Mouse (Mus musculus) limb, embryonic 11.5 days (tissue): ENCODE data around the gene Nr1h3. TPM values are rescaled to one million over a fixed set of nuclear protein-coding genes. Genes with fewer than 3 reads are reported as not detected.

ENCODE experiments used
- ATAC-seq: fragments of 200-750 bp; cut with Nextera tagmentation; 2 replicates; pipeline ENCODE4 v1.8.0; 2017; ENCODE audit warnings: low read depth; ENCODE audit not compliant: insufficient number of reproducible peaks, low FRiP score, low TSS enrichment
- DNase-seq: peaks from one replicate; pipeline ENCODE4 v3.0.0-alpha.2; 2015; ENCODE audit warnings: low spot score
- H3K27ac ChIP-seq: fragments of 300-500 bp; sonication (generic); replicated peaks from 2 replicates; pipeline ENCODE4 v1.5.1; 2014; ENCODE audit warnings: low read depth, mild to moderate bottlenecking, low read length
- H3K27me3 ChIP-seq: fragments of 300-500 bp; sonication (generic); 2 replicates; pipeline ENCODE4 v1.6.1; 2014; ENCODE audit warnings: mild to moderate bottlenecking, low read length, mixed read lengths; ENCODE audit not compliant: control insufficient read depth, insufficient read depth
- H3K36me3 ChIP-seq: fragments of 300-500 bp; sonication (generic); 2 replicates; pipeline ENCODE4 v1.6.1; 2014; ENCODE audit warnings: mild to moderate bottlenecking, low read length, moderate library complexity, mixed read lengths; ENCODE audit not compliant: control insufficient read depth, insufficient read depth
- H3K4me1 ChIP-seq: fragments of 300-500 bp; sonication (generic); 2 replicates; pipeline ENCODE4 v1.6.1; 2014; ENCODE audit warnings: low read length, mixed read lengths; ENCODE audit not compliant: control insufficient read depth, insufficient read depth
- H3K4me2 ChIP-seq: fragments of 300-500 bp; sonication (generic); 2 replicates; pipeline ENCODE4 v1.6.1; 2014; ENCODE audit warnings: low read depth, mild to moderate bottlenecking, moderate library complexity; ENCODE audit not compliant: severe bottlenecking
- H3K4me3 ChIP-seq: fragments of 300-500 bp; sonication (generic); 2 replicates; pipeline ENCODE4 v1.5.1; 2014; ENCODE audit warnings: low read depth, low read length
- H3K9ac ChIP-seq: fragments of 300-500 bp; sonication (generic); 2 replicates; pipeline ENCODE4 v1.6.1; 2014; ENCODE audit warnings: mild to moderate bottlenecking, low read length
- H3K9me3 ChIP-seq: fragments of 300-500 bp; sonication (generic); 2 replicates; pipeline ENCODE4 v1.6.1; 2016; ENCODE audit warnings: low read length; ENCODE audit not compliant: control insufficient read depth
- WGBS: fragments of 180-500 bp; shearing (Covaris S2); extraction: QIAGEN DNeasy Blood & Tissue Kit; methylation state at CpG from one replicate; pipeline ENCODE4 v1.1.7; 2014; 5-methylcytosine and 5-hydroxymethylcytosine counted together
- polyA plus RNA-seq: library from polyadenylated mRNA; unstranded; fragments of >200 nt; fragmentation: Nextera tagmentation; extraction: Ambion mirVana; gene quantifications from 2 replicates; pipeline ENCODE4 v1.2.1, GENCODE M21; 2014

Gene Nr1h3
- polyA plus RNA-seq, 1 experiment from 2014 or later = 2.0 TPM

DNA sequence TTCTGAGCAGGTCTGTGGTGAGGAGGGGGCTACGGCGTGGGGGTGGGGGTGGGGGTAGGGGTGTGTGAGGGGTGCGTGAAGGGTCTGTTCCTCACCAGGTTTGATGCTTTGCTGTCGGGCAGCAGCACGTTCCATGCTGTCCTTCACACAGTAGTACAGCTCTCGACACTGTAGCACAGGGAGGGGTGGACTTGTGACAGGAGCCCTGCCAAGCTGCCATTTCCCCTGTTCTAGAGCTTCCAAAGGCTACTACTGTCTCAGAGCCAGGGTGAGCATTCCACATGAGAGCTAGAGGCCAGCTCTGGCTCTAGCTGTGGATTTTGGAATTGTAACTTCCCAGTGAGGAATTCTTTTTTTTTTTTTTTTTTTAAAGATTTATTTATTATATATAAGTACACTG, 59.7 kb downstream of the Nr1h3 start:
- Histone ChIP-seq H3K36me3 (no peaks in the 10 kb centered on the region), H3K9ac (no peak overlapping the region)
- no peak for DNase-seq

DNA sequence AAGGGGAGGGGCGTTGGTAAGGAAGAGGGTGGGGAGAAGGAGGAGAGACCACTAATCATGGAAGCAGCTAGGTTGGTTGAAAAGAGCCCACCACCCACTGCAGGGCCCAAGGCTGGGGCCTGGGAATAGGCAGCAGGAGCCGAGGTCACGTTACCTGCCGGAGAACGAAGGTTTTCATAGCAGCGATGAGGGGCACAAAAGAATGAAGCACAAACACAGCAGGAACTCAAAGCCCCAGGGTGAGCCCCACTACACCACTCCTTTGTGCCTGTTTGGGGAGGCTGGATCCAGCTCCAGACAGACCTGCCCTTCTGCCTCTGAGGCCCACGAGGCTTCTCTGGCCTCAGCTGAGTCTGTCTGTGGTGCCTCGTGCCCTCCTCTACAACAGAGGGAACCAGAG, 62.9 kb downstream of the Nr1h3 start:
- Histone ChIP-seq H3K27me3 (no peaks in the 10 kb centered on the region), H3K4me1 (no peaks in the 10 kb centered on the region), H3K9ac (no peak overlapping the region), H3K4me3 (no peak overlapping the region), H3K36me3 (no peaks in the 10 kb centered on the region), H3K27ac (no peak overlapping the region), H3K4me2 (no peak overlapping the region), H3K9me3 (no peaks in the 10 kb centered on the region)
- DNase-seq (no peak), ATAC-seq (no peak)
- 80% methylated on average over 8 of the region's 8 CpGs for WGBS

More for the DNA sequence above, 59.7 kb downstream of the Nr1h3 start:
- 95% methylated on average over 6 of the region's 6 CpGs for WGBS
- no peak overlapping the region for H3K4me2 ChIP-seq
- no peaks in the 10 kb centered on the region for H3K4me1 ChIP-seq
- H3K9me3 ChIP-seq = no peaks in the 10 kb centered on the region
- H3K27me3 ChIP-seq = no peaks in the 10 kb centered on the region
- ATAC-seq = no peak
- H3K4me3 ChIP-seq = no peak overlapping the region
- H3K27ac ChIP-seq = no peak overlapping the region

DNA sequence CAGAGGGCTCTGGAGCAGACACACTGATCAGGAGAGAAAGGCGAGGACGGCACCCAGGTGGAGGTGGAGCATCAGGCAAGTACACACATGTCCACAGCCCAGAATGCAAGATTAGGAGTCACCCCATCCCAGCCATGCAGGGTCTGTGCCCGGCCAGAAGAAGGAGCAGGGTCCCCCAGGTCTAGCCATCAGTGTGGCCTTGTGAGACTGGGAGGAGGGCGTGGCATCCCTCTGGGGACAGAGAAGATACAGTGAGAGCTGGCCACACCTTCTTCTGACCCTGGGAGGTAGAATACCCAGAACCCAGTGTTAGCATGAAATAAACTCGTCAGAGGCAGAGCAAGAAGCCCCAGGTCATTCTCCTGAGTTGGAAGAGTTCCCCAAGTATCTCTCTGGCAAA, 63.3 kb downstream of the Nr1h3 start:
- WGBS = 62% methylated on average over 5 of the region's 5 CpGs
- H3K27me3 ChIP-seq = no peaks in the 10 kb centered on the region
- H3K9me3 ChIP-seq = no peaks in the 10 kb centered on the region
- no peak overlapping the region for H3K27ac ChIP-seq
- no peak overlapping the region for H3K4me2 ChIP-seq
- H3K36me3 ChIP-seq = no peaks in the 10 kb centered on the region
- H3K9ac ChIP-seq = no peak overlapping the region
- ATAC-seq (no peak), DNase-seq (no peak)
- no peak overlapping the region for H3K4me3 ChIP-seq
- H3K4me1 ChIP-seq = no peaks in the 10 kb centered on the region

DNA sequence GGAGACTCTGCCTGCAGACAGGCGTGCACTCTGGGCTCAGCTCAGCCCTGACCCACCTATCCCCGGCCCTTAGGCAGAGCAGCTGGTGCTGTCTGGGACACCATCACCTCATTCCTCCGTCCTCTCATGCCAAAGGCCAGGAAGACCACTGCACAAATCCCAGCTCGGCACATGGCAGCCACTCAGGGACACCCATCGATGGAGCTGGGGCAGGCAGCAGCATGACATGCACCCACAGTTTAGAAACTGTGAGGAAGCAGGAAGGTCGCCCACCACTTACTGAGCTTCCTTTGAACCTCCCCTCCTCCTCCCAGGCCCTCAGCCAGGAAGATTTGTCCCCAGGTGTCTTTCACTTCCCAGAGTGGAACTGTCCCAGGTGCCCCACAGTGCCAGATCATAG, 65.2 kb downstream of the Nr1h3 start:
- H3K4me1 ChIP-seq = no peaks in the 10 kb centered on the region
- ATAC-seq = no peak
- no peak overlapping the region for H3K9ac ChIP-seq
- no peak overlapping the region for H3K27ac ChIP-seq
- no peaks in the 10 kb centered on the region for H3K9me3 ChIP-seq
- H3K27me3 ChIP-seq = no peaks in the 10 kb centered on the region
- no peaks in the 10 kb centered on the region for H3K36me3 ChIP-seq
- WGBS = 75% methylated on average over 6 of the region's 6 CpGs
- no peak for DNase-seq
- no peak overlapping the region for H3K4me2 ChIP-seq
- H3K4me3 ChIP-seq = no peak overlapping the region

DNA sequence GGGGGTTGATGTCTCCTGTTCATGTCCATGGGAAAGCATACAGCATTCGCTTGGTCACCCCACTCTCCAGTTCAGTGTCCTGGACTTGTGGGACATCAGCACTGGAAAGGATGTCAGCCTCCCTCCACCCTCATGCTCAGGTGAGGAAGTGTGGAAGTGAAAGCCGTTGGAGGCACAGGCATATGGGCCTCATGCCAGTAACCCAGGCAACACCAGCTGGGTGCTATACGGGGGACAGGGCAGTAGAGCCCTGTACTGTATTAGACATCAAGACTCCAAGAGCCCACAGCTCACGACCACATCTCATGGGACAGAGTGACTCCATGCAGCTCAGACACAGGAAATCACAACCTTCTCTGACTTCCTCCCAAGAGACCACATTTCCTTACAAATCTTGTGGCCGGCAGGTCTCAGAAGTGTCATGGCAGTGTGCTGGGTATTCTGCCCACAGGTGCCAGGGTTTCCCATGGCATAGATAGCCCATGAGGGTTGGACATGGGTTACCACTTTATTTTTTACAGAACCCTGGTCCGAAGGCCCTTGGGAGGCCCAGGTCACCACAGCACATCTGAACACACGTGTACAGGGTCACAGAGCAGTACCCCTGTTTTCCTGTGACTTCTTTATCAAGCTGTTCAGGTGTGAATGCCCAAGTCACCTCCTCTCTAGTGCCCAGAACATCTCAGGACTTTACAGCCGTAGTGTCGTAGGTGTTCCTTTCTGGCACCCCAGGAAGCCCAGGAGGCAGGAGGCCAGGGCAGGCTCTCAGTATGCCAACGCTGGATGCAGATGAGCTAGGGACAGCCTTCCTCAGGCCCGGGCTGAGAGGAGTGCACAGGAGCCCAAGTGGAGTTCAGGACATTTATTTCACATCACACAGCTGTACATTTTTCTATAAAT, 65.9 kb downstream of the Nr1h3 start:
- WGBS = 86% methylated on average over 11 of the region's 11 CpGs
- Histone ChIP-seq H3K9me3 (no peaks in the 10 kb centered on the region), H3K9ac (no peak overlapping the region), H3K4me2 (no peak overlapping the region), H3K27ac (no peak overlapping the region), H3K27me3 (no peaks in the 10 kb centered on the region), H3K36me3 (no peaks in the 10 kb centered on the region), H3K4me1 (no peaks in the 10 kb centered on the region), H3K4me3 (no peak overlapping the region)
- no peak for DNase-seq
- ATAC-seq = no peak

Other genes with a start within 250 kb of the Nr1h3 start
- gene Rapsn, start 167.2 kb downstream of the Nr1h3 start, polyA plus RNA-seq = 2.7 and 4.4 TPM in 2 replicates
- 433 and 440 TPM in 2 replicates for gene Psmc3, start 148.8 kb downstream of the Nr1h3 start, polyA plus RNA-seq
- gene Slc39a13, start 132.4 kb downstream of the Nr1h3 start, polyA plus RNA-seq = 27.1 and 29.8 TPM in 2 replicates
- gene Spi1, start 120.4 kb downstream of the Nr1h3 start, polyA plus RNA-seq = 1.9 and 2.4 TPM in 2 replicates
- 0.11 and 0.29 TPM in 2 replicates for gene Mybpc3, start 84.7 kb downstream of the Nr1h3 start, polyA plus RNA-seq
- gene Madd, start 19.0 kb downstream of the Nr1h3 start, polyA plus RNA-seq = 6.8 and 8.1 TPM in 2 replicates
- 32.0 and 33.2 TPM in 2 replicates for gene Acp2, start 51 bp upstream of the Nr1h3 start, polyA plus RNA-seq
- 16.3 and 18.5 TPM in 2 replicates for gene Ddb2, start 34.1 kb upstream of the Nr1h3 start, polyA plus RNA-seq
- gene Pacsin3, start 53.1 kb upstream of the Nr1h3 start, polyA plus RNA-seq = 29.5 and 31.8 TPM in 2 replicates
- 89.4 and 100 TPM in 2 replicates for gene Arfgap2, start 62.1 kb upstream of the Nr1h3 start, polyA plus RNA-seq
- 75.3 and 81.9 TPM in 2 replicates for gene 1110051M20Rik, start 241.9 kb upstream of the Nr1h3 start, polyA plus RNA-seq